Mouse (Mus musculus) embryo, embryonic 10.5 days (tissue): Measurements from ENCODE around the gene Car14.

Experiments
- DNase-seq: peaks from one replicate; pipeline ENCODE4 v3.0.0-alpha.2; 2015; ENCODE audit warnings: low spot score

The Car14 gene

DNA sequence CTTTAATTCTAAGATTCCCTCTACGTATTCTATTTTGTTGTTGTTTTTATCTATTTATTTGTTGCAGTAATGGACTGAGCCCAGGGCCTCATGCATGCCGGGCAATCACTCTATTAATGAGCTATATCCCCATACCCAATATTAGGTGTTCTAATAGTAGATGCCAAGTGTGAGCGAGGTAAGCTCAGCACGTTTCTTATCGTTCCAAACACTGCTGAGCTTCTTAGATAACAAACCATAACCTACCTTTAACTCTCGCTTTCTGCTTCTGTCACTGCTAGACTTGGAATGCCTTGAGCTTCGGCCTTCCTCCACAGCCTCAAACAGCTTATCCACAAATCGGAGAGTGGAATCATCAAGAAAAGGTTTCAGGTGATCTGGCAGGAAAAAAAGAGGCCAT is 53.2 kb downstream of the Car14 start:
- no peak for DNase-seq

DNA sequence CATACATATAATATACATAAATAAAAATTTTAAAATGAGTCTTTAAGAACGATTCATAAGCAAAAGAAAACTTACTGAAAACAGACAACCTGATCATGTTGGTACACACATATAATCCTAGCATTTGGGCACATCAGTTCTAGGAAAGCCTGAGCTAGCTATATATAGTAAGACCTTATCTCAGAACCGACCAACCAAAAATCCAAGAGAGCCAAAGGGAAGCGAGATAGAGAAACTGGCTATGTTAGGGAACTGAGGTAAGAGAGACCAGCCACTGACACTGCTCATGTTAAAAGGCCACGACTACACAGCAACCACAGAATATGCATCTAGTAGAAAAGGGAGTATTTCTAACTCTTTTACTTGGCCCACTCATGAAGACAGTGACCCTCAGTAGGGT is 53.9 kb downstream of the Car14 start:
- no peak for DNase-seq
